Mouse (Mus musculus) forebrain, postnatal 0 days (tissue): ENCODE measurements at regions not wholly inside any gene's neighbourhood (a gene's known extent, or its start where the extent isn't known, plus 50 kb on each side); places are given as distances from the start of the nearest gene placed in this dataset.
A peak's percentile ranks its signal among the peaks of the same experiment; 100 is the strongest.

ENCODE experiments used
- ATAC-seq: fragments of 200-750 bp; cut with Nextera tagmentation; 2 replicates; pipeline ENCODE4 v1.8.0; 2017; ENCODE audit warnings: mild to moderate bottlenecking, moderate library complexity
- DNase-seq: peaks from one replicate; pipeline ENCODE4 v3.0.0-alpha.2; 2015
- H3K27ac ChIP-seq: fragments of 300-500 bp; sonication (generic); 2 replicates; pipeline ENCODE4 v1.5.1; 2014; ENCODE audit warnings: low read depth, mild to moderate bottlenecking, antibody characterized with exemption, low read length, moderate library complexity, mixed read lengths
- H3K27me3 ChIP-seq: fragments of 300-500 bp; sonication (generic); 2 replicates; pipeline ENCODE4 v1.6.1; 2014; ENCODE audit warnings: mild to moderate bottlenecking, low read length, mixed read lengths; ENCODE audit not compliant: insufficient read depth
- H3K36me3 ChIP-seq: fragments of 300-500 bp; sonication (generic); 2 replicates; pipeline ENCODE4 v1.6.1; 2014; ENCODE audit warnings: mild to moderate bottlenecking, moderate library complexity; ENCODE audit not compliant: insufficient read depth
- H3K4me1 ChIP-seq: fragments of 300-500 bp; sonication (generic); 2 replicates; pipeline ENCODE4 v1.6.1; 2014; ENCODE audit warnings: antibody characterized with exemption; ENCODE audit not compliant: insufficient read depth
- H3K4me2 ChIP-seq: fragments of 300-500 bp; sonication (generic); 2 replicates; pipeline ENCODE4 v1.6.1; 2014; ENCODE audit warnings: low read depth, mild to moderate bottlenecking, moderate library complexity
- H3K4me3 ChIP-seq: fragments of 300-500 bp; sonication (generic); 2 replicates; pipeline ENCODE4 v1.5.1; 2014; ENCODE audit warnings: low read depth, low read length, mixed read lengths
- H3K9ac ChIP-seq: fragments of 300-500 bp; sonication (generic); 2 replicates; pipeline ENCODE4 v1.6.1; 2014; ENCODE audit warnings: mild to moderate bottlenecking
- H3K9me3 ChIP-seq: fragments of 300-500 bp; sonication (generic); 2 replicates; pipeline ENCODE4 v1.6.1; 2016; ENCODE audit warnings: low read length
- CTCF ChIP-seq: sonication (generic); IDR thresholded peaks from 2 replicates; pipeline ENCODE4 v1.5.1; 2016; ENCODE audit warnings: antibody characterized with exemption, control low read depth, low read depth
- WGBS: fragments of 180-500 bp; shearing (Covaris S2); extraction: QIAGEN DNeasy Blood & Tissue Kit; methylation state at CpG from one replicate; pipeline ENCODE4 v1.1.7; 2014; 5-methylcytosine and 5-hydroxymethylcytosine counted together

- no peaks in the 10 kb centered on the region for H3K36me3 ChIP-seq
- WGBS: 74% methylated on average over 6 of the region's 6 CpGs
- ATAC-seq: no peak
- TF ChIP-seq CTCF: no peak
- H3K4me2 ChIP-seq: no peak overlapping the region
- no peaks in the 10 kb centered on the region for H3K27me3 ChIP-seq
- no peaks in the 10 kb centered on the region for H3K9me3 ChIP-seq
- H3K4me3 ChIP-seq: no peak overlapping the region
- H3K4me1 ChIP-seq: 0 out of 2 replicates have a peak, but pooled peaks cover 6% of the 10 kb centered on the region
- H3K27ac ChIP-seq: no peak overlapping the region
- no peak for DNase-seq
- H3K9ac ChIP-seq: no peak overlapping the region
Observed at GRCm38 (mm10) chr6:112052193-112052592, 221.4 kb upstream of the Lmcd1 start.

- no peaks in the 10 kb centered on the region for H3K36me3 ChIP-seq
- no peak overlapping the region for H3K9ac ChIP-seq
- H3K4me3 ChIP-seq: no peak overlapping the region
- no peak overlapping the region for H3K27ac ChIP-seq
- 44% methylated on average over 1 of the region's 1 CpGs for WGBS
- H3K4me2 ChIP-seq: no peak overlapping the region
- H3K4me1 ChIP-seq: no peaks in the 10 kb centered on the region
- ATAC-seq (peak; percentile 69), DNase-seq (peak; percentile 63)
- no peak for TF ChIP-seq CTCF
- H3K27me3 ChIP-seq: no peaks in the 10 kb centered on the region
- no peaks in the 10 kb centered on the region for H3K9me3 ChIP-seq
Observed at GRCm38 (mm10) chr6:112057895-112058294, 215.7 kb upstream of the Lmcd1 start.

GRCm38 (mm10) chr6:112062956-112063355 lies 210.6 kb upstream of the Lmcd1 start:
- no peak overlapping the region for H3K4me3 ChIP-seq
- H3K4me1 ChIP-seq: no peaks in the 10 kb centered on the region
- DNase-seq: no peak
- H3K27ac ChIP-seq: no peak overlapping the region
- H3K36me3 ChIP-seq: no peaks in the 10 kb centered on the region
- H3K27me3 ChIP-seq: no peaks in the 10 kb centered on the region
- no peak overlapping the region for H3K9ac ChIP-seq
- no peaks in the 10 kb centered on the region for H3K9me3 ChIP-seq
- no peak for ATAC-seq
- no peak overlapping the region for H3K4me2 ChIP-seq
- TF ChIP-seq CTCF: no peak
- WGBS: 68% methylated on average over 3 of the region's 3 CpGs

GRCm38 (mm10) chr6:112090597-112090996 lies 183.0 kb upstream of the Lmcd1 start:
- no peak overlapping the region for H3K4me2 ChIP-seq
- TF ChIP-seq CTCF: no peak
- no peak overlapping the region for H3K27ac ChIP-seq
- no peaks in the 10 kb centered on the region for H3K27me3 ChIP-seq
- ATAC-seq: no peak
- DNase-seq: no peak
- no peaks in the 10 kb centered on the region for H3K36me3 ChIP-seq
- H3K4me3 ChIP-seq: no peak overlapping the region
- no peaks in the 10 kb centered on the region for H3K9me3 ChIP-seq
- 89% methylated on average over 3 of the region's 3 CpGs for WGBS
- no peaks in the 10 kb centered on the region for H3K4me1 ChIP-seq
- H3K9ac ChIP-seq: no peak overlapping the region

GRCm38 (mm10) chr6:112091125-112091763 lies 182.3 kb upstream of the Lmcd1 start:
- peak; percentile 75 for TF ChIP-seq CTCF
- 46% methylated on average over 3 of the region's 3 CpGs for WGBS
- peak; percentile 65; the same call in 1 of the 2 replicates for ATAC-seq
- Histone ChIP-seq H3K4me1 (no peaks in the 10 kb centered on the region), H3K9me3 (no peaks in the 10 kb centered on the region), H3K27me3 (no peaks in the 10 kb centered on the region), H3K36me3 (no peaks in the 10 kb centered on the region), H3K27ac (0 out of 2 replicates have a peak overlapping the region, but pooled peaks have one; percentile 21), H3K9ac (no peak overlapping the region), H3K4me3 (no peak overlapping the region), H3K4me2 (no peak overlapping the region)
- DNase-seq: peak; percentile 81

- no peak overlapping the region for H3K4me3 ChIP-seq
- no peak overlapping the region for H3K9ac ChIP-seq
- no peak overlapping the region for H3K27ac ChIP-seq
- no peak for ATAC-seq
- 87% methylated on average over 3 of the region's 3 CpGs for WGBS
- no peaks in the 10 kb centered on the region for H3K9me3 ChIP-seq
- no peaks in the 10 kb centered on the region for H3K4me1 ChIP-seq
- no peaks in the 10 kb centered on the region for H3K36me3 ChIP-seq
- no peak for DNase-seq
- H3K27me3 ChIP-seq: no peaks in the 10 kb centered on the region
- TF ChIP-seq CTCF: 0 out of 2 replicates have a peak, but pooled peaks have one; percentile 27
- H3K4me2 ChIP-seq: no peak overlapping the region
Observed at GRCm38 (mm10) chr6:112093300-112093699, 180.3 kb upstream of the Lmcd1 start.

GRCm38 (mm10) chr6:112097699-112098098 lies 175.9 kb upstream of the Lmcd1 start:
- WGBS: 85% methylated on average over 3 of the region's 3 CpGs
- Histone ChIP-seq H3K9me3 (no peaks in the 10 kb centered on the region), H3K27ac (no peak overlapping the region), H3K36me3 (no peaks in the 10 kb centered on the region), H3K4me3 (no peak overlapping the region), H3K27me3 (no peaks in the 10 kb centered on the region), H3K9ac (no peak overlapping the region), H3K4me1 (no peaks in the 10 kb centered on the region), H3K4me2 (no peak overlapping the region)
- DNase-seq: no peak
- no peak for TF ChIP-seq CTCF
- no peak for ATAC-seq
